Mouse (Mus musculus) limb, embryonic 11.5 days (tissue): Measurements from ENCODE around the gene Il17d. TPM values are rescaled to one million over a fixed set of nuclear protein-coding genes. Genes with fewer than 3 reads are reported as not detected.

ENCODE experiments used
- ATAC-seq: fragments of 200-750 bp; cut with Nextera tagmentation; 2 replicates; pipeline ENCODE4 v1.8.0; 2017; ENCODE audit warnings: low read depth; ENCODE audit not compliant: insufficient number of reproducible peaks, low FRiP score, low TSS enrichment
- DNase-seq: peaks from one replicate; pipeline ENCODE4 v3.0.0-alpha.2; 2015; ENCODE audit warnings: low spot score
- H3K27ac ChIP-seq: fragments of 300-500 bp; sonication (generic); replicated peaks from 2 replicates; pipeline ENCODE4 v1.5.1; 2014; ENCODE audit warnings: low read depth, mild to moderate bottlenecking, low read length
- H3K27me3 ChIP-seq: fragments of 300-500 bp; sonication (generic); 2 replicates; pipeline ENCODE4 v1.6.1; 2014; ENCODE audit warnings: mild to moderate bottlenecking, low read length, mixed read lengths; ENCODE audit not compliant: control insufficient read depth, insufficient read depth
- H3K36me3 ChIP-seq: fragments of 300-500 bp; sonication (generic); 2 replicates; pipeline ENCODE4 v1.6.1; 2014; ENCODE audit warnings: mild to moderate bottlenecking, low read length, moderate library complexity, mixed read lengths; ENCODE audit not compliant: control insufficient read depth, insufficient read depth
- H3K4me1 ChIP-seq: fragments of 300-500 bp; sonication (generic); 2 replicates; pipeline ENCODE4 v1.6.1; 2014; ENCODE audit warnings: low read length, mixed read lengths; ENCODE audit not compliant: control insufficient read depth, insufficient read depth
- H3K4me2 ChIP-seq: fragments of 300-500 bp; sonication (generic); 2 replicates; pipeline ENCODE4 v1.6.1; 2014; ENCODE audit warnings: low read depth, mild to moderate bottlenecking, moderate library complexity; ENCODE audit not compliant: severe bottlenecking
- H3K4me3 ChIP-seq: fragments of 300-500 bp; sonication (generic); 2 replicates; pipeline ENCODE4 v1.5.1; 2014; ENCODE audit warnings: low read depth, low read length
- H3K9ac ChIP-seq: fragments of 300-500 bp; sonication (generic); 2 replicates; pipeline ENCODE4 v1.6.1; 2014; ENCODE audit warnings: mild to moderate bottlenecking, low read length
- H3K9me3 ChIP-seq: fragments of 300-500 bp; sonication (generic); 2 replicates; pipeline ENCODE4 v1.6.1; 2016; ENCODE audit warnings: low read length; ENCODE audit not compliant: control insufficient read depth
- WGBS: fragments of 180-500 bp; shearing (Covaris S2); extraction: QIAGEN DNeasy Blood & Tissue Kit; methylation state at CpG from one replicate; pipeline ENCODE4 v1.1.7; 2014; 5-methylcytosine and 5-hydroxymethylcytosine counted together
- polyA plus RNA-seq: library from polyadenylated mRNA; unstranded; fragments of >200 nt; fragmentation: Nextera tagmentation; extraction: Ambion mirVana; gene quantifications from 2 replicates; pipeline ENCODE4 v1.2.1, GENCODE M21; 2014

Il17d gene
- polyA plus RNA-seq, 1 experiment from 2014 or later: 1.3 TPM

DNA sequence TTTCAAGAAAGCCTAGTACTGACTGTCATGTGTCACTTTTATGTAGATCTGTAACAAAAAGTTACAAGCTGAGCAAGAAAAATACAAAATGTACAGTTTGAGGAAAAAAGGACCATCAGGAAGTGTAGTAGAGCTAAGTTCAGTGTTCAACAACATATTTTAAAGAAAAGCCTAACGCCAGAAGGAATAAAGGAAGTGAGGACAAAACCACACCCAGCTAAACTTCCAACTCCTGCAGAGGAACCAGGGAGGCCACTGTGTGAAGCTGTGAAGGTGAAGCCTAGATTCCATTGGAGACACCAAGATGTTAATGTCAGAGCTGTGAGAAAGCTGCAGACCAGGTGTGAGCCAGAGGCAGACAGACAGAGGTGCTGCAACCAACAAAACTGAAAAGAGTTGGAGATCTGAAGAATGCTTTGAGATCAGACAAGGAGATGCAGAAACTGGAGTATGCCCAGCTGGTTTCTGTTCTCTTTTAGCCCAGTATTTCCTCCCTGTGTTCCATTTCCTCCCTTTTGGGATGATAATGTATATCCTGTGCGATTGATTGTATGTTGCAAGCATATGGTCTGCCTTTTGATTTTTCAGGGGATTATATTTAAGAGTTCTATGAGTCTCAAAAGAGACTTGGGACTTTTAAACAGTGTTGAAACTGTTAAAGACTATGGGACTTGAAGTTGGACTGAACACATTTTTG is 51.9 kb downstream of the Il17d start:
- Histone ChIP-seq H3K27ac (no peak overlapping the region), H3K4me3 (no peak overlapping the region), H3K36me3 (peaks cover 2% of the 10 kb centered on the region; the same call in 1 of the 2 replicates), H3K9ac (no peak overlapping the region), H3K9me3 (no peaks in the 10 kb centered on the region), H3K27me3 (no peaks in the 10 kb centered on the region), H3K4me1 (no peaks in the 10 kb centered on the region), H3K4me2 (no peak overlapping the region)
- ATAC-seq: no peak
- 98% methylated on average over 2 of the region's 2 CpGs for whole genome bisulfite sequencing
- no peak for DNase-seq

DNA sequence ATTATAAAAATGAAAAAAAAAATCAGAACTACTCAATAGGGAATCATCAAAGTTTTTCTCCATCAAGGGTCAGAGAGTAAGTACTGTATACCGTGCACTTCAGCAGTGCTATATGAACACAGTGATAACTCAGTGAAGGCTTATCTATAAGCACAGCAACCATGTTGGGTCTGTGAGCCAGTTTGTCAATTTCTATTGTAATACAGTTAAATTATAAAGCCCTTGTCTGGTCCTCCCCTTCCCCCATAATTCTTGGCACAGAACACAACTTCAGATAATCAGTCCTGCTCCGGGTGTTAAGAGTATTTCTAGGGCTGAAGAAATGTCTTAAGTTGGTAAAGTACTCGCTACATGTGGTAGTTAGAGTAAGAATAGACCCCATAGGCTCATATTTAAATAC is 67.3 kb downstream of the Il17d start:
- Histone ChIP-seq H3K4me3 (no peak overlapping the region), H3K9me3 (no peaks in the 10 kb centered on the region), H3K36me3 (peaks cover 6% of the 10 kb centered on the region; the same call in 1 of the 2 replicates), H3K9ac (no peak overlapping the region), H3K4me1 (no peaks in the 10 kb centered on the region), H3K27me3 (no peaks in the 10 kb centered on the region), H3K27ac (no peak overlapping the region), H3K4me2 (no peak overlapping the region)
- DNase-seq (no peak), ATAC-seq (no peak)
- 95% methylated on average over 3 of the region's 3 CpGs for WGBS

Other genes starting within 250 kb of the Il17d start
- gene Cryl1, start 126.2 kb upstream of the Il17d start, polyA plus RNA-seq: 13.0 and 14.0 TPM in 2 replicates
- gene Ift88, start 100.7 kb upstream of the Il17d start, polyA plus RNA-seq: 15.1 and 16.9 TPM in 2 replicates
- gene Eef1akmt1, start 46.8 kb downstream of the Il17d start, polyA plus RNA-seq: 106 and 108 TPM in 2 replicates
- gene Xpo4, start 140.7 kb downstream of the Il17d start, polyA plus RNA-seq: 36.7 and 42.1 TPM in 2 replicates
- gene Gm49361, start 221.3 kb downstream of the Il17d start, polyA plus RNA-seq: not detected in 2 replicates
- 19.4 and 20.1 TPM in 2 replicates for gene Lats2, start 233.6 kb downstream of the Il17d start, polyA plus RNA-seq